9 mouse cellular contexts compared by ENCODE assay signal in the genomic region with DNA sequence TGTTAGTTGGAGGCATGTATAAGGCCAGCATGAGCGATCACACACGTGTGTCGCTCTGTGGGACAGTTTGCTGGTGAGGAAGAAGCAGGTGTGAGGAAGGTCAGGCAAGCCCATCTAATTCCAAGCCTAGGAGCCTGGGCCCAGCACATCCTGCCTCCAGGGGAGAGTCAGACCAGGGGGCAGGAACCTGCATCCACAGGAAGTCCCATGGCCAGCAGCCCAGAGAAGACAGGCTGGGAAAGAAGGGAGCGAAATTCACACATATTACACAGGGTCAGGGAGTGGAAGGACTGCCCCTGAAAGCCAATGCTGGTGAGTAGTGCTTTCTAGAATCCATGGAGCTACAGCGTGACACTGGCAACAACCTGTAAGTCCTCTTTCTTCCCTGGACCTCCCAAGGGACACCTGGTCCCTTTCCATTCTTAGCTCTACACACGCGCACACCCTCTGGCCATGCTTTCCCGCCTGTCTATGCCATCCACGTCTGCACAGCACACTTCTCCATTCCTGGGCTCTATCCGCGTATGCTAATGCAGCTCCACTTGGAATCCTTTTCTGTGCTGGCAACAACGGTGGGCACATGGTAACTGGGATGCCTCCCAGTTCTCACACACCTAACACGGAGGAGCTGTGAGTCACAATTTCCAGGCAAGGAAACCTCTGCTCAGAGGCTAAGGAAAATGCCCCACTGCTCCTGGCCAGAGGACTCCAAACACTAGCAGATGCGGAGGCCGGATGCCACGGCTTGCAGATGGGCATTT. TPM values are rescaled to one million over a fixed set of nuclear protein-coding genes. Genes with fewer than 3 reads are reported as not detected.
DNase-seq lines count a peak whose midpoint lies in the region; ATAC-seq and TF ChIP-seq lines count a peak whose summit lies in the region.
"Had no signal": no experiment of that assay in that cellular context is flagged by ENCODE, and none has a peak within 500 bp of the region (broad histone marks: within the 10 kb centered on the region; RNA-seq: fewer than 3 reads in every experiment).

No protein-coding gene starts in this region.

- no peak overlapping the region for H3K4me3 ChIP-seq in forebrain, embryonic 13.5 days
- no peak overlapping the region for H3K4me3 ChIP-seq in forebrain, embryonic 10.5 days
- H3K4me3 ChIP-seq in kidney, embryonic 16.5 days (ENCODE audit: low read length) = no peak overlapping the region
- no peak overlapping the region for H3K4me3 ChIP-seq in liver, postnatal 0 days (ENCODE audit: low read depth, low read length)
- no peak overlapping the region for H3K4me3 ChIP-seq in intestine, embryonic 15.5 days (replicated peaks)
- H3K4me3 ChIP-seq: limb, embryonic 12.5 days had no signal

- peaks cover 32% of the 10 kb centered on the region for H3K36me3 ChIP-seq in forebrain, embryonic 13.5 days (ENCODE audit: poor library complexity, severe bottlenecking)
- peaks cover 55% of the 10 kb centered on the region for H3K36me3 ChIP-seq in forebrain, embryonic 10.5 days (replicated peaks)
- H3K36me3 ChIP-seq in kidney, embryonic 16.5 days (ENCODE audit: insufficient read depth, low read length) = no peaks in the 10 kb centered on the region; the same call in 1 of the 2 replicates
- H3K36me3 ChIP-seq in liver, postnatal 0 days (replicated peaks; ENCODE audit: insufficient read depth, low read length) = peaks cover 11% of the 10 kb centered on the region
- 0 out of 2 replicates have a peak, but pooled peaks cover 5% of the 10 kb centered on the region for H3K36me3 ChIP-seq in intestine, embryonic 15.5 days

- ATAC-seq in forebrain, embryonic 13.5 days = peak; percentile 58; the same call in 1 of the 2 replicates
- ATAC-seq in kidney, embryonic 16.5 days (ENCODE audit: low FRiP score, low TSS enrichment) = no peak
- no peak for ATAC-seq in liver, postnatal 0 days
- no peak for ATAC-seq in intestine, embryonic 15.5 days

- no peaks in the 10 kb centered on the region for H3K9me3 ChIP-seq in forebrain, embryonic 13.5 days (replicated peaks)
- no peaks in the 10 kb centered on the region for H3K9me3 ChIP-seq in forebrain, embryonic 10.5 days
- H3K9me3 ChIP-seq in kidney, embryonic 16.5 days (ENCODE audit: low read length) = no peaks in the 10 kb centered on the region
- no peaks in the 10 kb centered on the region for H3K9me3 ChIP-seq in liver, postnatal 0 days (ENCODE audit: low read length)
- no peaks in the 10 kb centered on the region for H3K9me3 ChIP-seq in intestine, embryonic 15.5 days
- H3K9me3 ChIP-seq: limb, embryonic 12.5 days had no signal

- H3K9ac ChIP-seq in forebrain, embryonic 13.5 days = no peak overlapping the region
- no peak overlapping the region for H3K9ac ChIP-seq in kidney, embryonic 16.5 days (replicated peaks; ENCODE audit: low read length)
- H3K9ac ChIP-seq in liver, postnatal 0 days (replicated peaks) = no peak overlapping the region
- H3K9ac ChIP-seq in intestine, embryonic 15.5 days = no peak overlapping the region
- H3K9ac ChIP-seq: limb, embryonic 12.5 days had no signal

- H3K4me2 ChIP-seq in forebrain, embryonic 13.5 days = no peak overlapping the region
- H3K4me2 ChIP-seq in kidney, embryonic 16.5 days (replicated peaks; ENCODE audit: low read depth, low read length) = no peak overlapping the region
- H3K4me2 ChIP-seq in liver, postnatal 0 days (ENCODE audit: low read depth, low read length) = no peak overlapping the region
- no peak overlapping the region for H3K4me2 ChIP-seq in intestine, embryonic 15.5 days (replicated peaks)
- H3K4me2 ChIP-seq: limb, embryonic 12.5 days had no signal

- 90% methylated on average over 16 of the region's 16 CpGs for WGBS in forebrain, embryonic 13.5 days
- WGBS in forebrain, embryonic 10.5 days = 92% methylated on average over 16 of the region's 16 CpGs
- 82% methylated on average over 16 of the region's 16 CpGs for WGBS in kidney, embryonic 16.5 days
- 88% methylated on average over 16 of the region's 16 CpGs for WGBS in liver, postnatal 0 days (ENCODE audit: insufficient replicate concordance)
- 91% methylated on average over 16 of the region's 16 CpGs for WGBS in intestine, embryonic 15.5 days

- no peak for TF ChIP-seq EP300 in liver, postnatal 0 days (IDR thresholded peaks at IDR 0.05; ENCODE audit: low read depth)

- TF ChIP-seq POLR2A in brain, embryonic 14.5 days (IDR thresholded peaks at IDR 0.05; ENCODE audit: borderline replicate concordance, extremely low read depth, insufficient read depth, insufficient read length, poor library complexity, severe bottlenecking) = no peak

- no peak for DNase-seq in forebrain, embryonic 10.5 days (ENCODE audit: extremely low spot score, low spot score)
- DNase-seq in kidney, postnatal 14 days = peak; percentile 63
- peak; percentile 56 for DNase-seq in brain, embryonic 14.5 days (ENCODE audit: low read depth)
- DNase-seq in liver, postnatal 0 days = peak; percentile 13
- DNase-seq in spleen, adult 18-20 months = no peak

- H3K27ac ChIP-seq in forebrain, embryonic 13.5 days = no peak overlapping the region
- no peak overlapping the region for H3K27ac ChIP-seq in forebrain, embryonic 10.5 days
- no peak overlapping the region for H3K27ac ChIP-seq in kidney, embryonic 16.5 days (ENCODE audit: low read length)
- no peak overlapping the region for H3K27ac ChIP-seq in liver, postnatal 0 days (ENCODE audit: low read depth)
- H3K27ac ChIP-seq in intestine, embryonic 15.5 days = no peak overlapping the region
- H3K27ac ChIP-seq: limb, embryonic 12.5 days had no signal

- no peaks in the 10 kb centered on the region for H3K27me3 ChIP-seq in forebrain, embryonic 13.5 days
- no peaks in the 10 kb centered on the region for H3K27me3 ChIP-seq in forebrain, embryonic 10.5 days (ENCODE audit: poor library complexity, severe bottlenecking)
- H3K27me3 ChIP-seq in kidney, embryonic 16.5 days (ENCODE audit: insufficient read depth, low read length) = no peaks in the 10 kb centered on the region
- no peaks in the 10 kb centered on the region for H3K27me3 ChIP-seq in liver, postnatal 0 days (ENCODE audit: insufficient read depth, low read length)
- H3K27me3 ChIP-seq in intestine, embryonic 15.5 days (replicated peaks) = no peaks in the 10 kb centered on the region
- H3K27me3 ChIP-seq: limb, embryonic 12.5 days had no signal

- no peak for TF ChIP-seq CTCF in brain, embryonic 14.5 days (IDR thresholded peaks at IDR 0.05; ENCODE audit: borderline replicate concordance, extremely low read depth, insufficient read depth, insufficient read length)
- TF ChIP-seq CTCF in liver, postnatal 0 days (IDR thresholded peaks at IDR 0.05; ENCODE audit: low read depth) = no peak

- no peaks in the 10 kb centered on the region for H3K4me1 ChIP-seq in forebrain, embryonic 13.5 days
- no peaks in the 10 kb centered on the region for H3K4me1 ChIP-seq in forebrain, embryonic 10.5 days
- no peaks in the 10 kb centered on the region; the same call in 1 of the 2 replicates for H3K4me1 ChIP-seq in kidney, embryonic 16.5 days (ENCODE audit: insufficient read depth, low read length)
- peaks cover 29% of the 10 kb centered on the region for H3K4me1 ChIP-seq in liver, postnatal 0 days (ENCODE audit: insufficient read depth)
- peaks cover 13% of the 10 kb centered on the region; the same call in 1 of the 2 replicates for H3K4me1 ChIP-seq in intestine, embryonic 15.5 days (replicated peaks)
- H3K4me1 ChIP-seq: limb, embryonic 12.5 days had no signal

RNA-seq across cellular contexts. Expression of a gene that starts 12.7 kb away (rescaled TPM):
- polyA plus RNA-seq in forebrain, embryonic 13.5 days (2015; fragmentation: Nextera tagmentation; extraction: Ambion mirVana) = 10.3 and 10.8 TPM in 2 replicates
- 14.5 and 15.0 TPM in 2 replicates for polyA plus RNA-seq in forebrain, embryonic 10.5 days (2016; fragmentation: Nextera tagmentation; extraction: Ambion mirVana)
- polyA plus RNA-seq in kidney, embryonic 16.5 days (2015; fragmentation: Nextera tagmentation; extraction: Ambion mirVana) = 19.4 and 20.0 TPM in 2 replicates
- polyA plus RNA-seq in brain, embryonic 14.5 days (2012; rRNA removed) = 2.4 and 5.6 TPM in 2 replicates
- 23.6 and 26.5 TPM in 2 replicates for polyA plus RNA-seq in liver, postnatal 0 days (2015; fragmentation: Nextera tagmentation; extraction: Ambion mirVana)
- polyA plus RNA-seq in intestine, embryonic 15.5 days (2015; fragmentation: Nextera tagmentation; extraction: Ambion mirVana) = 146 and 161 TPM in 2 replicates

RNA-seq across cellular contexts. Expression of a gene that starts 44.0 kb away (rescaled TPM):
- 94.4 and 100 TPM in 2 replicates for polyA plus RNA-seq in forebrain, embryonic 13.5 days (2015; fragmentation: Nextera tagmentation; extraction: Ambion mirVana)
- 106 and 113 TPM in 2 replicates for polyA plus RNA-seq in forebrain, embryonic 10.5 days (2016; fragmentation: Nextera tagmentation; extraction: Ambion mirVana)
- 98.4 and 102 TPM in 2 replicates for polyA plus RNA-seq in kidney, embryonic 16.5 days (2015; fragmentation: Nextera tagmentation; extraction: Ambion mirVana)
- polyA plus RNA-seq in brain, embryonic 14.5 days (2012; rRNA removed) = 58.0 and 82.2 TPM in 2 replicates
- polyA plus RNA-seq in liver, postnatal 0 days (2015; fragmentation: Nextera tagmentation; extraction: Ambion mirVana) = 23.7 and 23.9 TPM in 2 replicates
- polyA plus RNA-seq in intestine, embryonic 15.5 days (2015; fragmentation: Nextera tagmentation; extraction: Ambion mirVana) = 86.1 and 87.1 TPM in 2 replicates

Comparison
In these comparisons a context has a peak if more than half of its experiments do, and no peak if none do; other contexts are left out.
1. DNase-seq: peak in kidney, postnatal 14 days (single experiment), brain, embryonic 14.5 days (single experiment) and liver, postnatal 0 days (single experiment); none in forebrain, embryonic 10.5 days (single experiment) and spleen, adult 18-20 months (0 of 2).